ENCODE assay signal across 21 mouse cellular contexts in genomic region chr11:19145263-19145662, GRCm38 (mm10).
"Had no signal": no experiment of that assay in that cellular context is flagged by ENCODE, and none has a peak within 500 bp of the region (broad histone marks: within the 10 kb centered on the region; RNA-seq: fewer than 3 reads in every experiment).

No protein-coding gene starts in this region.

- H3K9ac ChIP-seq: limb, embryonic 12.5 days; limb, embryonic 15.5 days; liver, embryonic 14.5 days; liver, postnatal 0 days; lung, embryonic 15.5 days; midbrain, embryonic 13.5 days; neural tube, embryonic 13.5 days had no signal

- H3K4me2 ChIP-seq: limb, embryonic 12.5 days; limb, embryonic 15.5 days; liver, embryonic 11.5 days; lung, embryonic 15.5 days; midbrain, embryonic 13.5 days; neural tube, embryonic 13.5 days had no signal

- H3K36me3 ChIP-seq: limb, embryonic 12.5 days; limb, embryonic 15.5 days; lung, embryonic 15.5 days; midbrain, embryonic 10.5 days; midbrain, embryonic 13.5 days; neural tube, embryonic 13.5 days had no signal

- H3K4me3 ChIP-seq: limb, embryonic 12.5 days; limb, embryonic 15.5 days; lung, embryonic 15.5 days; midbrain, embryonic 10.5 days; midbrain, embryonic 13.5 days; myocyte; neural tube, embryonic 13.5 days had no signal

- H3K4me1 ChIP-seq: limb, embryonic 12.5 days; midbrain, embryonic 10.5 days; midbrain, embryonic 13.5 days had no signal

- DNase-seq: layer of hippocampus, postnatal 36 days; left cerebral cortex, postnatal 4 days; liver, postnatal 0 days; lung, postnatal 14 days; lung, postnatal 4 days; thymus, adult 2 months; thymus, postnatal 14 days; thymus, postnatal 4 days had no signal

- ATAC-seq: intestine, postnatal 0 days; liver, postnatal 0 days; midbrain, embryonic 13.5 days; midbrain, embryonic 16.5 days had no signal

- H3K9me3 ChIP-seq: limb, embryonic 12.5 days; limb, embryonic 15.5 days; lung, embryonic 15.5 days; midbrain, embryonic 10.5 days; midbrain, embryonic 13.5 days; neural tube, embryonic 13.5 days had no signal

- H3K27ac ChIP-seq: kidney, postnatal 0 days; limb, embryonic 12.5 days; limb, embryonic 15.5 days; liver, embryonic 14.5 days; lung, embryonic 15.5 days; midbrain, embryonic 10.5 days; midbrain, embryonic 13.5 days; neural tube, embryonic 13.5 days; stomach, postnatal 0 days had no signal

- H3K27me3 ChIP-seq: limb, embryonic 12.5 days; limb, embryonic 15.5 days; lung, embryonic 15.5 days; midbrain, embryonic 13.5 days; neural tube, embryonic 13.5 days had no signal
